Mouse (Mus musculus) heart, adult 2 months (tissue): ENCODE results near the gene Apobec2.

Experiments
- CTCF ChIP-seq: fragments of 200-600 bp; IDR thresholded peaks from 2 replicates; pipeline ENCODE4 v1.8.1; 2022; ENCODE audit warnings: antibody characterized with exemption, mild to moderate bottlenecking, moderate library complexity
- EP300 ChIP-seq: fragments of 200-500 bp; IDR thresholded peaks from 2 replicates; pipeline ENCODE4 v1.6.1; 2011; ENCODE audit warnings: low read depth, low read length, control low read depth; ENCODE audit not compliant: insufficient read depth
- POLR2A ChIP-seq: fragments of 200-500 bp; IDR thresholded peaks from 2 replicates; pipeline ENCODE4 v1.6.1; 2011; ENCODE audit warnings: mild to moderate bottlenecking, low read depth, low read length, control low read depth; ENCODE audit not compliant: insufficient read depth

- TF ChIP-seq EP300: no peak
- no peak for TF ChIP-seq POLR2A
- no peak for TF ChIP-seq CTCF
Measured at GRCm38 (mm10) chr17:48450666-48451352, 18.1 kb upstream of the Apobec2 start.
